Mouse (Mus musculus) hematopoietic stem cell, adult 5-6 weeks (primary cell): ENCODE results near the gene Cramp1l. TPM values are rescaled to one million over a fixed set of nuclear protein-coding genes. Genes with fewer than 3 reads are reported as not detected.

Source experiments
- ATAC-seq, 2 experiments: fragments of 125-278 bp in 1 of 2; replicated peaks in 1 of 2; 2 replicates each; pipeline ENCODE4 v1.8.0; 2016 to 2017; ENCODE audit warnings: inconsistent platforms in 2 of 2, mild to moderate bottlenecking in 2 of 2, moderate number of reproducible peaks in 2 of 2, low read depth in 1 of 2, moderate TSS enrichment in 1 of 2; ENCODE audit not compliant: low FRiP score in 2 of 2, poor library complexity in 2 of 2, severe bottlenecking in 2 of 2, insufficient read depth in 1 of 2, low TSS enrichment in 1 of 2
- total RNA-seq: library from RNA; stranded (forward); fragments of 172-1452, 232-1000 nt; gene quantifications from 2 replicates; pipeline ENCODE4 v1.2.3, GENCODE M21; 2017

The Cramp1l gene
- 13.3 and 15.4 TPM in 2 replicates for total RNA-seq

GRCm38 (mm10) chr17:25015655-25016291 lies at the start of gene Cramp1l, which contains the start of gene Ift140:
Cramp1l (minus strand) TSS chr17:25015788.
Ift140 (plus strand) TSS chr17:25016085.
- peak; percentile 92 to 93 for ATAC-seq

DNA sequence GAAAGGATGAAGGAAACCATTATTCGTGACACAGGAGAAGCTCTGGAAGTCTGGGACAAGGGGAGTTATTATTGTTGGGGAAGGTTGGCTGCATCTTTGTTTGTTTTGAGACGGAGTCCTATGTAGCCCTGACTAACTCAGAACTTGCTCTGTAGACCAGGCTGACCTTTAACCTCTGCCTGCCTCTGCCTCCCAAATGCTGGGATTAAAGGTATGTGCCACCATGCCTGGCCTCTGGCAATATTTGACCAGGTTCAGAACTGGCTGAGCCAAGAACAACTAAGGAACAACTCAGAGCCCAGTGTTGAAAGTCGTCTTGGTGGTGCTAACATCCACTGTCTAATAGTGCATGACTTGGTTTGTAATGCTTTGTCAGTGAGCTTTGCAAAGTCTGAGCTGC lies 49.6 kb upstream of the Cramp1l start:
- ATAC-seq, result no peak

- no peak for ATAC-seq
These were observed 48.8 kb upstream of the Cramp1l start for GRCm38 (mm10) chr17:25064351-25064750.

- no peak for ATAC-seq
These were observed 48.3 kb upstream of the Cramp1l start for GRCm38 (mm10) chr17:25063872-25064271.

DNA sequence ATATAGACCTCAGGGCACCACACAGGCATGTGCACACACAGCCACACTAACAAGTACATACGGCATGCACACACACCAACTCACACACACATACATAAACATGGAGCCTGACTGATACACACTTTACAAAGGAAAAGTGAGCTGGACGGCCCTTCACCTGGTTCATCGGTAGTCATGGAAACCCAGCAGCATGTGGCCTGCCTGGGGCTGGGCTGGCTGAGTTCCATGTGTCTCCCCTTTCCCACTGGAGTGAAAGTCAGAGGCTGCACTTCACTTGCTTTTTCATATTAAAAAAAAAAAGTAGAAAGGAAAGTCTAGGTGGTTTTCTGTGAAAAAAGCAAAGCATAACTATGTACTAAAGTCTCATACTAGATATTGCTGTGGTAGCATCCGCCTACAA lies 47.7 kb upstream of the Cramp1l start:
- ATAC-seq, result no peak

DNA sequence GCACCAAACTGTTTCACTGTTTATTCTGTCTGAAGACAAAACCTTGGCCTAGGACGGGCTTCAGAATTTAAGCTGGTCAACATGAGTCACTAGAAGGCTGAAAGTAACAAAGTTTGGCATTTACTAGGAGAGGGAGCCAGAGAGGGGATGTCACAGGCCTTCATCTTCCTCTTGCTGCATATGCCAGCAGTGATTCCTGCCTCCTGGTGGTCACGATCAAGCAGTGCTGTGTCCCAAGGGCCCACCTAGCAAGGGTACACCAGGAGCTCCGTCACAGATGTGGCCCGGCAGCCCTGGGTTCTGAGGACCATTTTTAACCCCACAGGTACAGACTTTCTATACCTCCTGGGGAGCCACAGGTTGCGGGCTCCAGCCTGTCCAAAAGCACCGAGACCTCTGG lies 41.5 kb upstream of the Cramp1l start:
- ATAC-seq, result no peak

DNA sequence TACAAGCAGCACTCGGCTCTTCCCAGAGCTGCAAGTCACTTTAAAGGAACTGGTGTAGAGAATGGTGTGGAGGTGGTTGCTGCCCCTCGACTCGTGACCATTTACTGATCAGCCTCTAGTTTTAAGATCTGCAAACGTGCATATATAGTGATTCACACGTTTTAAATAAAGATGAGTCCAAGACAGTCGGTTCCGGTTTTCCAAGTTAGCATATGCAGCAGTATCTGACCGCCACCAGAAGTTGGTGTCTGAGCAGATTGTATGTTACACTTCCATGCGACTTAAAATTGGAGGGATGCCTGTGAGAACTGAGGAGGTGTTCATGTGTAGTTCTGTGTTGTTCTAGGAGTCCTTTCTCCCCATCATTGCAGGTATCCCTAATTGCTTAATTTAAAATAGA lies 37.7 kb upstream of the Cramp1l start:
- ATAC-seq, result no peak

- no peak for ATAC-seq
These were observed 31.6 kb upstream of the Cramp1l start for GRCm38 (mm10) chr17:25047143-25047542.

GRCm38 (mm10) chr17:25045281-25045680 lies 29.7 kb upstream of the Cramp1l start:
- no peak for ATAC-seq

DNA sequence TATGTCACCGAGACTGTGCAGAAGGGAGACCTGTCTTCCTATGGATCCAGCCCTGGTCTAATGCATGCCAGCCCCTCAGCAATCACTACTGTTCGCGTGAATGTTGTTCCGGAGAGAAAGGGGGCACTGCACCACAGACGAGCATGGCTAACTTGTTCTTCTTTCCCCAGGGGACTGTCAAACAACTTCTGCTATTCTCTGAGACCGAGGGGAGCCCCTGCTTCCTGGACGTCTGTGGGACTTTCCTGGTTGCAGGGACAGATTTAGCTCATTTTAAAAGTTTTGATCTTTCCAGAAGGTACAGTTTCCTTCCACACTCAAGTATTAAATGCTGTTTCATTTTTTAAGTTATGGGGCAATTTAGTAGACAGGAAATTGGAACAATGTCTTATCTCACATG lies 29.3 kb upstream of the Cramp1l start:
- ATAC-seq, result peak; percentile 76 to 78

DNA sequence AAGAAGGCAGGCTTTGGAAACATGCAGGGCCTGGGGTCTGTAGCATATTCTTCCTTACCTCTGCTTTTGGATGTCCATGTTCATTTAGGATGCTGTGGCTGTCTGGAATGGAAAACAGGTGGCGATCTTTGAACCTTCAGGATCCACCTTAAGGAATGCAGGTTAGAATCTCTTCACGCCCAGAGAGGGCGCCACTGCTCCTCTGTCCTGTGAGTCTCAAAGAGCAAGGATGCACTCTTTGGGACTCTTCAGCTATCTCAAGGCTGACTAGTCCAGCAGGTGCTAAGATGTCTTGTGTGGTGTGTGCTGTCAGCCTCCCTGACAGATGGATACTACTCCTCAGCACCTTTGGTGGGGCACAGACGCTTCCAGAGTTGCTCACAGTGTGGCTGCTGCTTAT lies 20.6 kb upstream of the Cramp1l start:
- ATAC-seq, result no peak

DNA sequence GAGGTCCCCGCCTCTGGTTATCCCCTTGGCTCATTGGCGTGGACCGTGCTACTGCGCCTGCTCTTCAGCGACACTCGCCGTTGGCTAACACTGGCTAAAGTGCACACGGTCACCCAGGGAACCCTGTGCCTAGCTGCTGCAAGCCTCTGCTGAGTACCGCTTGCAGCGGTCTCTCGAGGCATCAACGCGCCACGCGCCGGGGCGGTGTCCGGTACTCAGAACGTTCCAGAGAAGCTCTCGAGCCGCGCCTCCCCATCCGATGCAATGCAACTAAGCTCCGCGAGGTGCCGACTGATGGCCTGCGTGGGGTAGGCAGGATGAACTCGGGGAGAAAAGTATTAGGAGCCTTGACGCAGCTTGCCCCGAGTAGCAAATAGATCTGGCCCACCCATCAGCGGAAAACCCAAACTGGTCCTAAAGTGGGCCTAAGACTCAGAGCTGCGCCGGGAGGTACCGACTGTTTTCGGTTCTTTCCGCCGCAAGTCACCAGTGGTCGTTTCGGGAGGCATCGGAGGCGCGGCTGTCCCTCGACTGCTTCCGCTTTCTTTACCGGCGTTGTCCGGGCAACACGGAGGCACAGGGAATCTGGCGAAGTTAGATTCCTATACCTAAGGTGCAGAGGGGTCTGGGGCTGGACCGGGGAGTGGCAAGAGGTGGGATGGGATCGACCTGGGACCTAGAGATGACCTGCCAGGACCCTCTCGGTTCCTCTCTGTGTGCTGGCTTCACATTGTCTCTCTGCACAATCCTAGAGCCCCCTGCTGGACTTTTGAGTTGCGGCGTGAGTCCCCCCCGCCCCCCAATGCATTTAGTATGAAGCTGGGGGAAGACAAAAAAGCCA lies 924 bp upstream of the Cramp1l start:
- peak; percentile 56 to 66 for ATAC-seq

GRCm38 (mm10) chr17:25014841-25015570 lies 582 bp downstream of the Cramp1l start:
- ATAC-seq, result no peak

- no peak for ATAC-seq
These were observed 1.7 kb downstream of the Cramp1l start for GRCm38 (mm10) chr17:25013606-25014501.

DNA sequence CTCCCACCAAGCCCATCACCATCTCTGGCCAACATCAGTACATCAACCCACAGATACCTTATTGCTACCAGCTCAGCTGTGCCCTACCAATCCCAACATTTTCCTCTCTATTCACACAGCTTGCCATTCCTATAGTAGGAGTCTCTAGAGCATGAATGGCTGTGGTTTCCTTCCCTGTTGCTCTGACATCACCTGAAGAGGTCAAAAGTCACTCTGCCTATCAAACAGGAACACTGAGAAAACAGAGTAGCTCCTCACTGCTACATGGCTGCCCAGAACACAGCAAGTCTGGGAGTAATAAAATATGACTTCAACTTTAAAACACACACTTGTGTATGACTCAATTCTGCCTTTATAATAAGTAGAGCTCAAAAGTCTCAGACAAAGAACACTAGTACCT lies 8.1 kb downstream of the Cramp1l start:
- ATAC-seq, result no peak

- no peak for ATAC-seq
These were observed 10.5 kb downstream of the Cramp1l start for GRCm38 (mm10) chr17:25005102-25005501.

GRCm38 (mm10) chr17:24994721-24995120 lies 20.9 kb downstream of the Cramp1l start:
- ATAC-seq, result no peak
